Mouse (Mus musculus): ENCODE results near the gene Dzip1l.

DNA sequence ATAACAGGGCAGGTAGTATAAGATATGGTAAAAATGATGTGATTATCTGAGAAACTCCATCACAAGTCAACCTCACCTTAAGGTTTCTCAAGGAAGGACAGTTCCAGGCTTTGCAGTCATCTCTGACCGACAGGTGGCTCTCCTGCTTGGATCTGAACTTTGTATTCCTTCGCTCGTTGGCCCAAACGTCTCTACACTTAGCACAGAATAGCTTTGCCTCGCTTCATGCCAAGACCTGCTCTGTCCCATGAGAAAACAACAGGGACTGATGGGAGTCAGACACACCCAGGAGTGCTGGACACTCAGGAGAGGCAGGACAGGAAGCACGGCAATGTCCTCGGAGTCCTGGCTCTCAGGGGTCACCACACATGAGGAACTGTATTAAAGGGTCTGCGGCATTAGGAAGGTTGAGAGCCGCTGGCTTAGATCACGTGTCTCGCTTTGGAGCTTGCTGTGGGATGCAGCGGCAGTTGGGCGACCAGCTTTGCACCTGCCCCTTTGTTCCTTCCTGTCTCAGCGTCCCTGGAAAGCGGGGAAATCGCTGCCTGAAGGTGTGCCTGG, 32.4 kb downstream of the Dzip1l start:
- TF ChIP-seq CTCF (IDR thresholded peaks at IDR 0.05; ENCODE audit: borderline replicate concordance, extremely low read depth, insufficient read depth, insufficient read length) = no peak
- no peak for TF ChIP-seq POLR2A (IDR thresholded peaks at IDR 0.05; ENCODE audit: borderline replicate concordance, extremely low read depth, insufficient read depth, insufficient read length, poor library complexity, severe bottlenecking)

All from brain, embryonic 14.5 days (tissue).